Mouse (Mus musculus) liver, adult 2 months (tissue): Measurements from ENCODE around the gene Slc26a10. TPM values are rescaled to one million over a fixed set of nuclear protein-coding genes. Genes with fewer than 3 reads are reported as not detected.
"Not testable (repeated sequence)": the region's sequence is repeated elsewhere in the genome, so short reads cannot be mapped to it uniquely, and the experiment has no call there.

Experiments used
- DNase-seq: peaks from one replicate; pipeline ENCODE4 v3.0.0-alpha.2; 2011; ENCODE audit warnings: low read depth, low spot score; ENCODE audit errors: extremely low read depth
- H3K27ac ChIP-seq: fragments of 200-500 bp; replicated peaks from 2 replicates; pipeline ENCODE4 v1.5.1; 2012; ENCODE audit warnings: low read depth, mild to moderate bottlenecking, control low read depth, inconsistent platforms, low read length; ENCODE audit not compliant: insufficient read depth
- H3K27me3 ChIP-seq: fragments of 200-500 bp; 2 replicates; pipeline ENCODE4 v1.6.1; 2012; ENCODE audit warnings: mild to moderate bottlenecking, moderate library complexity, low read length, inconsistent platforms; ENCODE audit not compliant: control insufficient read depth, insufficient read depth
- H3K36me3 ChIP-seq: fragments of 200-500 bp; 2 replicates; pipeline ENCODE4 v1.6.1; 2012; ENCODE audit warnings: low read length, inconsistent platforms; ENCODE audit not compliant: control insufficient read depth, insufficient read depth
- H3K4me1 ChIP-seq: fragments of 200-500 bp; 2 replicates; pipeline ENCODE4 v1.6.1; 2011; ENCODE audit warnings: low read length; ENCODE audit not compliant: control insufficient read depth, insufficient read depth
- H3K4me3 ChIP-seq: fragments of 200-500 bp; 2 replicates; pipeline ENCODE4 v1.5.1; 2011; ENCODE audit warnings: low read depth, mild to moderate bottlenecking, control low read depth, low read length, moderate library complexity; ENCODE audit not compliant: insufficient read depth
- H3K79me2 ChIP-seq: fragments of 200-500 bp; 2 replicates; pipeline ENCODE4 v1.6.1; 2012; ENCODE audit warnings: inconsistent platforms, mild to moderate bottlenecking, low read length, moderate library complexity; ENCODE audit not compliant: control insufficient read depth, insufficient read depth
- H3K9ac ChIP-seq: fragments of 200-500 bp; 2 replicates; pipeline ENCODE4 v1.6.1; 2012; ENCODE audit warnings: low read depth, mild to moderate bottlenecking, control low read depth, inconsistent platforms, low read length
- CTCF ChIP-seq: fragments of 200-500 bp; IDR thresholded peaks from 2 replicates; pipeline ENCODE4 v1.5.1; 2011; ENCODE audit warnings: low read depth, low read length, control low read depth
- POLR2A ChIP-seq: fragments of 200-500 bp; IDR thresholded peaks from 2 replicates; pipeline ENCODE4 v1.6.1; 2011; ENCODE audit warnings: low read length, control low read depth; ENCODE audit not compliant: insufficient read depth; ENCODE audit errors: extremely low read depth
- WGBS: fragments of 180-500 bp; shearing (Covaris S2); methylation state at CpG from one replicate; pipeline ENCODE4 v1.1.7; 2018; 5-methylcytosine and 5-hydroxymethylcytosine counted together
- polyA plus RNA-seq: library from polyadenylated mRNA; depleted of rRNA; stranded (reverse); fragments of >200 nt; gene quantifications from 2 replicates; pipeline ENCODE4 v1.2.3, GENCODE M21; 2012
- total RNA-seq: library from RNA; depleted of rRNA; stranded (reverse); fragments of >200 nt; gene quantifications from 2 replicates; pipeline ENCODE4 v1.2.3, GENCODE M21; 2014

Slc26a10 gene
- total and polyA plus RNA-seq, 2 experiments, result 3.1 to 4.1 TPM

- no peaks in the 10 kb centered on the region for H3K36me3 ChIP-seq
- DNase-seq, result peak; percentile 89
- peak overlapping the region; percentile 93 for H3K27ac ChIP-seq
- no peak overlapping the region for H3K9ac ChIP-seq
- 20% methylated on average over 1 of the region's 1 CpGs for WGBS
- no peak overlapping the region for H3K4me3 ChIP-seq
- peaks cover 12% of the 10 kb centered on the region for H3K4me1 ChIP-seq
- no peaks in the 10 kb centered on the region for H3K27me3 ChIP-seq
- no peaks in the 10 kb centered on the region for H3K79me2 ChIP-seq
- TF ChIP-seq CTCF (no peak), POLR2A (no peak)
Observed at GRCm38 (mm10) chr10:127156089-127156488, 24.4 kb downstream of the Slc26a10 start.

GRCm38 (mm10) chr10:127154652-127155051, 25.8 kb downstream of the Slc26a10 start:
- Histone ChIP-seq H3K79me2 (no peaks in the 10 kb centered on the region), H3K4me3 (no peak overlapping the region), H3K27me3 (no peaks in the 10 kb centered on the region), H3K9ac (no peak overlapping the region), H3K27ac (peak overlapping the region; percentile 29), H3K36me3 (no peaks in the 10 kb centered on the region), H3K4me1 (peaks cover 16% of the 10 kb centered on the region)
- DNase-seq, result no peak
- 68% methylated on average over 5 of the region's 5 CpGs for WGBS
- no peak for TF ChIP-seq POLR2A

GRCm38 (mm10) chr10:127154241-127154640, 26.2 kb downstream of the Slc26a10 start:
- DNase-seq, result peak; percentile 89
- no peak for TF ChIP-seq CTCF
- Histone ChIP-seq H3K9ac (no peak overlapping the region), H3K36me3 (no peaks in the 10 kb centered on the region), H3K4me3 (no peak overlapping the region), H3K4me1 (peaks cover 16% of the 10 kb centered on the region), H3K79me2 (no peaks in the 10 kb centered on the region), H3K27ac (peak overlapping the region; percentile 29; the same call in 1 of the 2 replicates), H3K27me3 (no peaks in the 10 kb centered on the region)
- WGBS, result 21% methylated on average over 2 of the region's 2 CpGs

GRCm38 (mm10) chr10:127153323-127153722, 27.1 kb downstream of the Slc26a10 start:
- Histone ChIP-seq H3K9ac (no peak overlapping the region), H3K4me1 (peaks cover 16% of the 10 kb centered on the region), H3K79me2 (no peaks in the 10 kb centered on the region), H3K27me3 (no peaks in the 10 kb centered on the region), H3K36me3 (no peaks in the 10 kb centered on the region), H3K27ac (peak overlapping the region; percentile 29; the same call in 1 of the 2 replicates), H3K4me3 (no peak overlapping the region)
- 91% methylated on average over 7 of the region's 7 CpGs for WGBS
- DNase-seq, result no peak
- no peak for TF ChIP-seq CTCF
- TF ChIP-seq POLR2A, result no peak

- not testable (repeated sequence) for DNase-seq, H3K79me2 ChIP-seq, H3K4me3 ChIP-seq, H3K9ac ChIP-seq, H3K36me3 ChIP-seq, H3K27me3 ChIP-seq
- 91% methylated on average over 10 of the region's 10 CpGs for WGBS
- H3K27ac ChIP-seq, result 0 out of 2 replicates have a peak overlapping the region, but pooled peaks have one; percentile 9
- H3K4me1 ChIP-seq, result peaks cover 16% of the 10 kb centered on the region
Observed at GRCm38 (mm10) chr10:127152556-127152955, 27.9 kb downstream of the Slc26a10 start.

GRCm38 (mm10) chr10:127151233-127151632, 29.2 kb downstream of the Slc26a10 start:
- H3K27ac ChIP-seq, result peak overlapping the region; percentile 86
- not testable (repeated sequence) for H3K9ac ChIP-seq, H3K27me3 ChIP-seq, H3K36me3 ChIP-seq, H3K4me3 ChIP-seq, H3K79me2 ChIP-seq
- H3K4me1 ChIP-seq, result peaks cover 19% of the 10 kb centered on the region
- 47% methylated on average over 3 of the region's 3 CpGs for WGBS
- peak; percentile 72 for DNase-seq
